Mouse (Mus musculus) ES-E14 (cell line): ENCODE data around the gene Tmem110.

Experiments
- CHD2 ChIP-seq: IDR thresholded peaks from 2 replicates; pipeline ENCODE4 v1.6.1; 2014; ENCODE audit warnings: mild to moderate bottlenecking, low read depth, low read length, inconsistent platforms
- HCFC1 ChIP-seq: IDR thresholded peaks from 2 replicates; pipeline ENCODE4 v1.6.1; 2012; ENCODE audit warnings: low read length, inconsistent platforms, borderline replicate concordance; ENCODE audit not compliant: insufficient read depth
- MAFK ChIP-seq: IDR thresholded peaks from 2 replicates; pipeline ENCODE4 v1.6.1; 2014; ENCODE audit warnings: mild to moderate bottlenecking, low read depth, low read length, inconsistent platforms; ENCODE audit not compliant: insufficient read depth
- ZC3H11A ChIP-seq: IDR thresholded peaks from 2 replicates; pipeline ENCODE4 v1.6.1; 2012; ENCODE audit warnings: low read depth, mild to moderate bottlenecking, inconsistent platforms, low read length, borderline replicate concordance
- ZNF384 ChIP-seq: IDR thresholded peaks from 2 replicates; pipeline ENCODE4 v1.6.1; 2012; ENCODE audit warnings: low read depth, low read length, inconsistent platforms

- TF ChIP-seq CHD2: no peak
- TF ChIP-seq HCFC1: no peak
- TF ChIP-seq ZNF384: no peak
- TF ChIP-seq ZC3H11A: no peak
- TF ChIP-seq MAFK: no peak
Observed at GRCm38 (mm10) chr14:30885298-30885697, 59.9 kb downstream of the Tmem110 start.
